Mouse (Mus musculus): ENCODE measurements around the gene Myh4. TPM values are rescaled to one million over a fixed set of nuclear protein-coding genes. Genes with fewer than 3 reads are reported as not detected.

Gene Myh4
- polyA plus RNA-seq, 1 experiment from 2014 or later, result not detected

DNA sequence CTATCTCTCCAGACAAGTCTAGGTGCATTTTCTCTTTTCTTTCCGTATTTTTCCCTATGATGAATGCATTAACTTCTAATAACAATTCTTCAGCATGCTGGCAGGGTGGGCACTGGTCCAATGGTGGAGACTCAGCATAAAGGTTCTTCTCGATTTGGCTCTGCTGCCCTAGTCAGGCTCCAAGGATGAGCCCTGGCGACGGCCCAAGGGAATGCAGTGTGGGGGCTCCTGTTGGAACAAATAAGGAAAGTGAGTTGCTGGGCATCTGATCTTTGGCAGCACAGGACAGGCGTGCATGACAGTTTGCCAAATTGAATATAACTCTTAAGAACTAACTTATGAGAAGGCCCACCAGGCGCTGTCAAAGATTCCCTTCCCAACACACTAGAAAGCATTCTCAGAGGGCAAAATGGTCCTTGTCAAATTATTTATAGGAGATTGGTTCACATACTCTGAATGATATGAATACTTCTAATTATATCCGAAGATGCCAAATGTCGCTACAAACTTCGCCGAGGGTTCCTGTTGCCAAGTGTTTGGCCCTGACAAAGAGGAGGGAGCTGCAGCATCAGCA is 38.9 kb downstream of the Myh4 start, which contains the start of gene Myh8:
Myh8 (plus strand) TSS at position 524 of the 574 bp plus-strand sequence.
- H3K9me3 ChIP-seq (replicated peaks; ENCODE audit: control insufficient read depth, low read length), result no peaks in the 10 kb centered on the region
- no peak within 1 kb of the TSS for H3K4me3 ChIP-seq (ENCODE audit: low read depth, low read length)
- H3K27ac ChIP-seq (ENCODE audit: low read depth, low read length), result no peak within 1 kb of the TSS
- WGBS (ENCODE audit: insufficient replicate concordance), result 78% methylated on average over 10 of the region's 10 CpGs
- ATAC-seq (replicated peaks; ENCODE audit: insufficient number of reproducible peaks, low FRiP score, low TSS enrichment), result no peak
- no peaks in the 10 kb centered on the region for H3K4me1 ChIP-seq (ENCODE audit: control insufficient read depth, insufficient read depth, low read length)
- no peak within 1 kb of the TSS for H3K4me2 ChIP-seq
- H3K27me3 ChIP-seq (ENCODE audit: control insufficient read depth, insufficient read depth, low read length), result no peaks in the 10 kb centered on the region
- H3K36me3 ChIP-seq (ENCODE audit: control insufficient read depth, insufficient read depth, low read length), result no peaks in the 10 kb centered on the region
- no peak within 1 kb of the TSS for H3K9ac ChIP-seq (ENCODE audit: low read depth, low read length)

DNA sequence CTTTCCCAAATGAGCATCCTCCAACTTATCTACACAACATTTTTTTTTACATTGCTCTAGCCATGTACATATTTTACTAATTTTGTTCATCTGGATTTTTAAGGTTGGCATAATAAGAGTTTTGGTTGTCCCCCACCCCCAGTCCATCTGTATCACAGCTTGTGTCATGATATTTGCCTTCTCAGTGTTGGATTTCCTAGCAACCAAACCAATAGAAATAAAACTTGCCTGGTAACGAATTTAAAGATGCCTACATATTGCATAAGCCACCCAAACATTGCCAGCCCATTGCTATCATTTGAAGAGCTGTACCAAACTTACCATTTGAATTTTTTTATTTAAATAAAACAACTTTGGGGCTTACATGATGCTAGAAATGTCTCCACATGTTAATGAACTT is 55.6 kb downstream of the Myh4 start:
- H3K36me3 ChIP-seq (ENCODE audit: control insufficient read depth, insufficient read depth, low read length), result no peaks in the 10 kb centered on the region
- no peaks in the 10 kb centered on the region; the same call in 1 of the 2 replicates for H3K9me3 ChIP-seq (replicated peaks; ENCODE audit: control insufficient read depth, low read length)
- H3K27me3 ChIP-seq (ENCODE audit: control insufficient read depth, insufficient read depth, low read length), result no peaks in the 10 kb centered on the region
- H3K27ac ChIP-seq (ENCODE audit: low read depth, low read length), result no peak overlapping the region
- no peak overlapping the region for H3K4me2 ChIP-seq
- no peak for ATAC-seq (replicated peaks; ENCODE audit: insufficient number of reproducible peaks, low FRiP score, low TSS enrichment)
- no peak overlapping the region for H3K9ac ChIP-seq (ENCODE audit: low read depth, low read length)
- WGBS (ENCODE audit: insufficient replicate concordance), result 67% methylated on average over 1 of the region's 1 CpGs
- no peaks in the 10 kb centered on the region for H3K4me1 ChIP-seq (ENCODE audit: control insufficient read depth, insufficient read depth, low read length)
- H3K4me3 ChIP-seq (ENCODE audit: low read depth, low read length), result no peak overlapping the region

Other genes starting within 250 kb of the Myh4 start
- 0.87 and 2.1 TPM in 2 replicates for gene Tmem220, start 212.9 kb upstream of the Myh4 start, polyA plus RNA-seq (2014; fragmentation: Nextera tagmentation; extraction: Ambion mirVana)
- gene Adprm, start 185.4 kb upstream of the Myh4 start, polyA plus RNA-seq (2014; fragmentation: Nextera tagmentation; extraction: Ambion mirVana), result 18.9 and 21.2 TPM in 2 replicates
- 24.2 and 24.9 TPM in 2 replicates for gene Sco1, start 185.4 kb upstream of the Myh4 start, polyA plus RNA-seq (2014; fragmentation: Nextera tagmentation; extraction: Ambion mirVana)
- gene Myh3, start 159.7 kb upstream of the Myh4 start, polyA plus RNA-seq (2014; fragmentation: Nextera tagmentation; extraction: Ambion mirVana), result 0.44 and 0.56 TPM in 2 replicates
- not detected in 2 replicates for gene Myh2, start 67.0 kb upstream of the Myh4 start, polyA plus RNA-seq (2014; fragmentation: Nextera tagmentation; extraction: Ambion mirVana)
- 0.11 and 0.13 TPM in 2 replicates for gene Myh1, start 38.0 kb upstream of the Myh4 start, polyA plus RNA-seq (2014; fragmentation: Nextera tagmentation; extraction: Ambion mirVana)
- gene Myh8, start 39.1 kb downstream of the Myh4 start, polyA plus RNA-seq (2014; fragmentation: Nextera tagmentation; extraction: Ambion mirVana), result 0.28 and 0.34 TPM in 2 replicates
- 0.38 TPM in 1 of 2 replicates, not detected in the other for gene Myh13, start 83.6 kb downstream of the Myh4 start, polyA plus RNA-seq (2014; fragmentation: Nextera tagmentation; extraction: Ambion mirVana)
- gene Gas7, start 217.4 kb downstream of the Myh4 start, polyA plus RNA-seq (2014; fragmentation: Nextera tagmentation; extraction: Ambion mirVana), result 5.3 and 5.4 TPM in 2 replicates